Comparison of ENCODE assay signal across 8 mouse cellular contexts in genomic region chr11:3132957-3133356, GRCm38 (mm10).
DNase-seq lines count a peak whose midpoint lies in the region; ATAC-seq lines count a peak whose summit lies in the region.
"Not testable (repeated sequence)": the region's sequence is repeated elsewhere in the genome, so short reads cannot be mapped to it uniquely, and the experiment has no call there.

No protein-coding gene starts in this region.

- H3K9me3 ChIP-seq in embryonic facial prominence, embryonic 15.5 days (replicated peaks): peaks cover 12% of the 10 kb centered on the region; the same call in 1 of the 2 replicates
- peaks cover 22% of the 10 kb centered on the region for H3K9me3 ChIP-seq in hindbrain, embryonic 12.5 days (replicated peaks)
- H3K9me3 ChIP-seq in kidney, embryonic 16.5 days (ENCODE audit: low read length): peaks cover 14% of the 10 kb centered on the region
- H3K9me3 ChIP-seq in liver, embryonic 12.5 days (replicated peaks): peaks cover 15% of the 10 kb centered on the region
- peaks cover 21% of the 10 kb centered on the region for H3K9me3 ChIP-seq in neural tube, embryonic 13.5 days

- H3K36me3 ChIP-seq in embryonic facial prominence, embryonic 15.5 days; hindbrain, embryonic 12.5 days; kidney, embryonic 16.5 days (ENCODE audit: insufficient read depth, low read length): not testable (repeated sequence)
- peaks cover 13% of the 10 kb centered on the region for H3K36me3 ChIP-seq in liver, embryonic 12.5 days
- peaks cover 25% of the 10 kb centered on the region for H3K36me3 ChIP-seq in neural tube, embryonic 13.5 days

- not testable (repeated sequence) for H3K4me3 ChIP-seq in embryonic facial prominence, embryonic 15.5 days (replicated peaks); hindbrain, embryonic 12.5 days; kidney, embryonic 16.5 days (ENCODE audit: low read length); liver, embryonic 12.5 days; neural tube, embryonic 13.5 days

- H3K27ac ChIP-seq in embryonic facial prominence, embryonic 15.5 days (replicated peaks); hindbrain, embryonic 12.5 days; kidney, embryonic 16.5 days (ENCODE audit: low read length); liver, embryonic 12.5 days; neural tube, embryonic 13.5 days (replicated peaks): not testable (repeated sequence)

- not testable (repeated sequence) for H3K9ac ChIP-seq in embryonic facial prominence, embryonic 15.5 days; hindbrain, embryonic 12.5 days; kidney, embryonic 16.5 days (replicated peaks; ENCODE audit: low read length); liver, embryonic 12.5 days; neural tube, embryonic 13.5 days

- not testable (repeated sequence) for H3K4me2 ChIP-seq in embryonic facial prominence, embryonic 15.5 days (replicated peaks); hindbrain, embryonic 12.5 days (replicated peaks); kidney, embryonic 16.5 days (replicated peaks; ENCODE audit: low read depth, low read length); liver, embryonic 12.5 days; neural tube, embryonic 13.5 days

- peak; percentile 0; the same call in 1 of the 2 replicates for ATAC-seq in embryonic facial prominence, embryonic 15.5 days (ENCODE audit: insufficient number of reproducible peaks, low FRiP score, low TSS enrichment, low read depth)
- peak; percentile 13 for ATAC-seq in hindbrain, embryonic 12.5 days (ENCODE audit: low FRiP score)
- ATAC-seq in kidney, embryonic 16.5 days (ENCODE audit: low FRiP score, low TSS enrichment): 0 out of 2 replicates have a peak, but pooled peaks have one; percentile 1
- ATAC-seq in liver, embryonic 12.5 days: peak; percentile 2; the same call in 1 of the 2 replicates
- ATAC-seq in megakaryocyte, adult 5-6 weeks (ENCODE audit: poor library complexity, severe bottlenecking): peak; percentile 11
- peak; percentile 5; the same call in 1 of the 2 replicates for ATAC-seq in neural tube, embryonic 13.5 days (ENCODE audit: low read depth)

- peak; percentile 50 to 66 for DNase-seq in gastrocnemius, postnatal 4 days (ENCODE audit: low spot score in 2 of 2)
- DNase-seq in testis, postnatal 10 days (ENCODE audit: low spot score): peak; percentile 71

- not testable (repeated sequence) for H3K4me1 ChIP-seq in embryonic facial prominence, embryonic 15.5 days; hindbrain, embryonic 12.5 days; kidney, embryonic 16.5 days (ENCODE audit: insufficient read depth, low read length); liver, embryonic 12.5 days; neural tube, embryonic 13.5 days (replicated peaks)

- WGBS in embryonic facial prominence, embryonic 15.5 days: 81% methylated on average over 3 of the region's 3 CpGs
- 85% methylated on average over 3 of the region's 3 CpGs for WGBS in hindbrain, embryonic 12.5 days
- 86% methylated on average over 3 of the region's 3 CpGs for WGBS in kidney, embryonic 16.5 days
- WGBS in liver, embryonic 12.5 days (ENCODE audit: insufficient replicate concordance): 75% methylated on average over 3 of the region's 3 CpGs
- WGBS in neural tube, embryonic 13.5 days: 90% methylated on average over 3 of the region's 3 CpGs

- not testable (repeated sequence) for H3K27me3 ChIP-seq in embryonic facial prominence, embryonic 15.5 days; hindbrain, embryonic 12.5 days; kidney, embryonic 16.5 days (ENCODE audit: insufficient read depth, low read length); liver, embryonic 12.5 days (replicated peaks); neural tube, embryonic 13.5 days
